Mouse (Mus musculus) liver, embryonic 16.5 days (tissue): ENCODE measurements around the gene Adgb. TPM values are rescaled to one million over a fixed set of nuclear protein-coding genes. Genes with fewer than 3 reads are reported as not detected.

Experiments
- ATAC-seq: fragments of 200-750 bp; cut with Nextera tagmentation; 2 replicates; pipeline ENCODE4 v1.8.0; 2017; ENCODE audit warnings: low read depth, mild to moderate bottlenecking, moderate number of reproducible peaks, moderate library complexity
- H3K27ac ChIP-seq: fragments of 300-500 bp; sonication (generic); 2 replicates; pipeline ENCODE4 v1.5.1; 2014; ENCODE audit warnings: mild to moderate bottlenecking, low read length
- H3K27me3 ChIP-seq: fragments of 300-500 bp; sonication (generic); 2 replicates; pipeline ENCODE4 v1.6.1; 2014; ENCODE audit warnings: low read depth, low read length, mixed read lengths; ENCODE audit not compliant: control insufficient read depth, insufficient read depth
- H3K36me3 ChIP-seq: fragments of 300-500 bp; sonication (generic); 2 replicates; pipeline ENCODE4 v1.6.1; 2014; ENCODE audit warnings: mild to moderate bottlenecking; ENCODE audit not compliant: control insufficient read depth, insufficient read depth
- H3K4me1 ChIP-seq: fragments of 300-500 bp; sonication (generic); 2 replicates; pipeline ENCODE4 v1.6.1; 2014; ENCODE audit warnings: low read depth, low read length, mixed read lengths; ENCODE audit not compliant: control insufficient read depth
- H3K4me2 ChIP-seq: fragments of 300-500 bp; sonication (generic); 2 replicates; pipeline ENCODE4 v1.6.1; 2014; ENCODE audit warnings: low read depth, low read length, mixed read lengths
- H3K4me3 ChIP-seq: fragments of 300-500 bp; sonication (generic); 2 replicates; pipeline ENCODE4 v1.5.1; 2014; ENCODE audit warnings: low read depth, mild to moderate bottlenecking, low read length
- H3K9ac ChIP-seq: fragments of 300-500 bp; sonication (generic); 2 replicates; pipeline ENCODE4 v1.6.1; 2014; ENCODE audit warnings: low read depth, low read length
- H3K9me3 ChIP-seq: fragments of 300-500 bp; sonication (generic); replicated peaks from 2 replicates; pipeline ENCODE4 v1.6.1; 2016; ENCODE audit warnings: low read length; ENCODE audit not compliant: control insufficient read depth
- WGBS: fragments of 180-500 bp; shearing (Covaris S2); extraction: QIAGEN DNeasy Blood & Tissue Kit; methylation state at CpG from one replicate; pipeline ENCODE4 v1.1.7; 2014; ENCODE audit not compliant: insufficient replicate concordance; 5-methylcytosine and 5-hydroxymethylcytosine counted together
- polyA plus RNA-seq: library from polyadenylated mRNA; unstranded; fragments of >200 nt; fragmentation: Nextera tagmentation; extraction: Ambion mirVana; gene quantifications from 2 replicates; pipeline ENCODE4 v1.2.1, GENCODE M21; 2015

The Adgb gene
- polyA plus RNA-seq, 1 experiment from 2014 or later = 0.54 TPM

GRCm38 (mm10) chr10:10300915-10301439 lies 171.1 kb downstream of the Adgb start:
- no peak overlapping the region for H3K4me3 ChIP-seq
- WGBS = 51% methylated on average over 8 of the region's 8 CpGs
- H3K9ac ChIP-seq = no peak overlapping the region
- no peak overlapping the region for H3K27ac ChIP-seq
- ATAC-seq = no peak
- no peaks in the 10 kb centered on the region for H3K27me3 ChIP-seq
- H3K9me3 ChIP-seq = no peaks in the 10 kb centered on the region
- H3K4me2 ChIP-seq = no peak overlapping the region
- H3K4me1 ChIP-seq = no peaks in the 10 kb centered on the region
- no peaks in the 10 kb centered on the region for H3K36me3 ChIP-seq

- no peaks in the 10 kb centered on the region for H3K9me3 ChIP-seq
- WGBS = 73% methylated on average over 4 of the region's 4 CpGs
Observed at GRCm38 (mm10) chr10:10299987-10300386, 172.1 kb downstream of the Adgb start.

DNA sequence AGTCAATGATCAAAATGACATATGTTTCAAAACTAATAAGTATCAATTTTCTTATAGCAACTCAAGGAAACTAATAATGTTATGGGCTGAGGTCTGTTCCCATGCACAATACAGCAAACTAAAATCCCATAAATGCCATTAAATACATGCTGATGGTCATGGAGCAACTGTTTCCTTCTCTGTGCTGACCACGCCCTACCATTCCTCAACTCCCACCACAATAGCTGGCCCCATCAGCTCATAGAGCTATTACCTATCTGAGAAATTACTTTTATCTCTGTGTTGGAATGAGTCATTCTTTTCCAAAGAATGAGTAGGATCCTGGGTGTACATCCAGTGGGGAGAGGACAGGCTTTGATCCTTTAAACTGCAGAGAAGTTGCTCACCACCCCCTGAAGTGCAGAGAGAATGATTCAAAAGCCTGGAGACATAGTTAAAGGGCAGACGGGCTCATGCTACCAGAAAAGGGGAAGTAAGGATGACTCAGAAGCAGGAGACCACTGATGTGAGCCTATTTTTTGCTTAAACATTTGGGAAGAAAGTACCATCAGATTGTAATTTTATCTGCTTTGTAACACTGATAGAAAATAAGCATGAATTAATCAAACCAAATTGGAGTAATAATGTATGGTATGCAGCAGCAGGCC lies 184.8 kb downstream of the Adgb start:
- Histone ChIP-seq H3K9ac (no peak overlapping the region), H3K4me1 (no peaks in the 10 kb centered on the region), H3K9me3 (no peaks in the 10 kb centered on the region), H3K4me2 (no peak overlapping the region), H3K27me3 (no peaks in the 10 kb centered on the region), H3K4me3 (no peak overlapping the region), H3K27ac (no peak overlapping the region), H3K36me3 (no peaks in the 10 kb centered on the region)
- WGBS = 39% methylated on average over 2 of the region's 2 CpGs
- no peak for ATAC-seq

More at GRCm38 (mm10) chr10:10299987-10300386, 172.1 kb downstream of the Adgb start:
- ATAC-seq = no peak
- Histone ChIP-seq H3K36me3 (no peaks in the 10 kb centered on the region), H3K27ac (no peak overlapping the region), H3K4me3 (no peak overlapping the region), H3K4me1 (no peaks in the 10 kb centered on the region), H3K4me2 (no peak overlapping the region), H3K9ac (no peak overlapping the region), H3K27me3 (no peaks in the 10 kb centered on the region)

Other genes with a start within 250 kb of the Adgb start
- gene Rab32, start 85.9 kb upstream of the Adgb start, polyA plus RNA-seq = 21.3 and 21.6 TPM in 2 replicates
- gene Gm10944, start 209.0 kb upstream of the Adgb start, polyA plus RNA-seq = not detected in 2 replicates